Mouse (Mus musculus): ENCODE data around the gene 2010003K11Rik. TPM values are rescaled to one million over a fixed set of nuclear protein-coding genes. Genes with fewer than 3 reads are reported as not detected.

Gene 2010003K11Rik
- polyA plus RNA-seq, 1 experiment, result 128 TPM

DNA sequence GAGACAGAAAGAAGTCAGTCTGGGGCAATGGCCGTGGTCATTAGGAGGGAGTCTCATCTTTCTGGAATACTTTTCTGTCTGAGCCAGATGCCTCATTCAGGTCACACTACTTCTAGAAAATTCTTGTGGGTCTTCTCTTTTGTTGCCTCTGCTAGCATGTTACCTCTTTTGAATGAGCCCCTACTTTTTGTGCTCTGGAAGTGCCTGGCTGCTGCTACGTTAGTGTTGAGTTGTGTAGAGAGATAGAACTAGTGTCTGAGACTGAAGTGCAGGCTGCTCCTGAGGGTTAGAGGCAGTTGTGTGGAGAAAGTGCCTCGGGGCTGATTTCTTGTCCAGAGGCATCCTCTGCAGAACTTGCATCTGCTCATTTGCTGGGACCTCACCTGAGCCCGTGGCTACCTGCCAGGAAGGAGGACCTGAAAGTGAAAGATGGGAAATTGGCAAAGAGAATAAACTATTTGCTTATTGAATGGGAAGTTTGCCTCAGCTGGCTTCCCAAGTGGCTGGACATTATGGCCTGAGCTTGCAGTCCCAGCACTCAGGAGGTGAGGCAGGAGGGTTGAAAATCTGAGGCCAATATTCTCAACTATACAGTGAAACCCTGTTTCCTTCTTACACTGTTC is 15.0 kb upstream of the 2010003K11Rik start:
- Histone ChIP-seq H3K27ac (ENCODE audit: insufficient read depth, low read depth, low read length) (no peak overlapping the region), H3K27me3 (ENCODE audit: control insufficient read depth, insufficient read depth, low read length) (peaks cover 4% of the 10 kb centered on the region; the same call in 1 of the 2 replicates), H3K36me3 (ENCODE audit: control insufficient read depth, insufficient read depth, low read length) (no peaks in the 10 kb centered on the region), H3K4me3 (ENCODE audit: low read depth, low read length) (no peak overlapping the region), H3K4me1 (ENCODE audit: control insufficient read depth, insufficient read depth, insufficient read length, low read length) (peaks cover 4% of the 10 kb centered on the region; the same call in 1 of the 2 replicates)
- 55% methylated on average over 4 of the region's 4 CpGs for WGBS
- no peak for TF ChIP-seq POLR2A (IDR thresholded peaks at IDR 0.05; ENCODE audit: low read depth, low read length)
- TF ChIP-seq CTCF (IDR thresholded peaks at IDR 0.05; ENCODE audit: extremely low read depth, insufficient read length, insufficient replicate concordance, low read depth, low read length), result no peak

DNA sequence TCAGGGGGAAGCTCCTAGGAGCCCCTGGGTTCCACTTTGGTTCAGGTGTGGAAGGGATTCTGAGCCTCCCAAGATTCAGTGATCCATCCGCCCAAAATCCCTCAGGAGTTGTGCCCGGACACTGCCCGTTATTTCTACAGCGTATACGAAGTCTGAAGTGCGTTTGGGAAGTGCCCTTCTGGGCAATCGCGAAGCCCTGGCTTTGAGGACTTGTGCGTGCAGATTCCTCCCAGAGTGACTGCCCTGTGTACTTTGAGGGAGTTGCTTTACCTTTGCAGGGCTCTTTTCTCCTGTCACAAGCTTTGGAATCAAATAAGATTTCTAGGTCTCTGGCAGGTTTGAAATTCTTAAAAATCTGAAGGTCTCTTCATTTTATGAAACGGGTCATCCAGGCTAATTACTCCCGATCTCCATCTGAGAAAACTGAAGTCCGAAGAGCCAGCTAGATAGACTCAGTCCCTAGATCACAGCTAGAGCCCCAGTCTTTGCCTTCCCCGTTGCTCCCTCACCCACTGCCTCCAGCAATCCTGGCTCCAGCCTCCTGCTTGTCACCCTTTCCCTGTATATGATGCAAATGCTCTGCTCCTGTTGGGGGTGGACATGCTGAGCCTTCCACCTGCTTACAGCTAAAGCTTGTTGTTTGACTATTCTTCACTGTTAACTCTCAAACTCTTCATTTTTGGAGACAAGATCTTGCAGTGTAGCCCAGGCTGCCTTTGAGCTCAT is 12.9 kb upstream of the 2010003K11Rik start:
- WGBS, result 8% methylated on average over 13 of the region's 13 CpGs

DNA sequence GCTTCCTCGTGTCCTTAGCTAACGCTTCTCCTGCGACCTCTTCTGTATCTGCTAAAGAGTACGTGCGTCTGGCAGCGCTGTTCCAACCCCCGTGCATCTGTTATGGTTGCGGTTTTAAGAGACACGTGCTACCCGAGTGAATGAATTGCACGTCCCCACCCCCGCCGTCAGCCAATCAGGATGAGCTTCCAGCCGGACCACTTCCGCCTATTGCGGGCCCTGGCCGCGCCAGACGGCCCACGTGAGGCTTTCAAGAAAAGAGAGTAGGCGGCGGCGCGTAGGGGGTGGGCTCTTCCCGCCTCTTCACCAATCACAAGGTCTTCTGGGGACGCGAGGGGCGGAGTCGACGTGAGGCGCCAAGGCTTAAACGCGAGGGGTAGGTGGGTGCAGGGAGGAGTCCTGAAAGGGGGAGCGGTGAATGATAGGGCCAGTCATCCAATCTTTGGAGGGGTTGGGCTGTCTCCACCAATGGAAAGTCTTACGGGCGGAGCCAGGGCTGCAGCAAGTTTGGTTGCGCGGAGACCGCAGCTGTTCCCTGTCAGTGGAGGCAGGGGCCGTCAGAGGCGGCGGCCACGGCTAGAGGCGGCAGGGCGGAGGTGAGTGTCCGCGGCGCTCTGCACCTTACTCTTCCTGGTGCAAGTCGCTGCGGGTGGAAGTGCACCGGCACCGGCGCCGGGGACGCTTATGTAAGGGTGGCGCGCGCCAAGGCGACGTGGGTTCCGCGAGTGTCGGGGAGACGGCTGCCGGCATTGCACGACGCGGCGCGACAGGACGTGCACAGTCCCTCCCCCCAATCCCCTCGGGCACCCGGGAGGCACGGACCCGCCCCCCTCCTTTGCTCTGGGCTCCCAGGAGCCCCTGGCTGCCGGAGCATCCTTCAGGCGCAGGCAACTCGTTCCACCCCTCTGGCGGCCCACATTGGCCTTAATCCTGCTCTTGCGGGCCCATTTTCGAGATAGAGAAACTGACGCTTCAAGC is 11.9 kb upstream of the 2010003K11Rik start, which contains the start of gene Pcx:
Gene Pcx (plus strand): TSS at position 487 of the 978 bp plus-strand sequence.
- no peaks in the 10 kb centered on the region for H3K36me3 ChIP-seq (ENCODE audit: control insufficient read depth, insufficient read depth, low read length)
- H3K27me3 ChIP-seq (ENCODE audit: control insufficient read depth, insufficient read depth, low read length), result peaks cover 4% of the 10 kb centered on the region; the same call in 1 of the 2 replicates
- TF ChIP-seq POLR2A (IDR thresholded peaks at IDR 0.05; ENCODE audit: low read depth, low read length), result peak; percentile 92
- TF ChIP-seq CTCF (IDR thresholded peaks at IDR 0.05; ENCODE audit: extremely low read depth, insufficient read length, insufficient replicate concordance, low read depth, low read length), result no peak
- H3K4me1 ChIP-seq (ENCODE audit: control insufficient read depth, insufficient read depth, insufficient read length, low read length), result peaks cover 10% of the 10 kb centered on the region; the same call in 1 of the 2 replicates
- H3K4me3 ChIP-seq (ENCODE audit: low read depth, low read length), result peak within 1 kb of the TSS; percentile 87
- under 1% methylated on average over 82 of the region's 82 CpGs for WGBS
- H3K27ac ChIP-seq (ENCODE audit: insufficient read depth, low read depth, low read length), result no peak within 1 kb of the TSS

More for the DNA sequence above, 12.9 kb upstream of the 2010003K11Rik start:
- Histone ChIP-seq H3K4me1 (ENCODE audit: control insufficient read depth, insufficient read depth, insufficient read length, low read length) (peaks cover 10% of the 10 kb centered on the region; the same call in 1 of the 2 replicates), H3K27ac (ENCODE audit: insufficient read depth, low read depth, low read length) (no peak overlapping the region), H3K36me3 (ENCODE audit: control insufficient read depth, insufficient read depth, low read length) (no peaks in the 10 kb centered on the region), H3K4me3 (ENCODE audit: low read depth, low read length) (peak overlapping the region; percentile 87), H3K27me3 (ENCODE audit: control insufficient read depth, insufficient read depth, low read length) (peaks cover 4% of the 10 kb centered on the region; the same call in 1 of the 2 replicates)
- no peak for TF ChIP-seq POLR2A (IDR thresholded peaks at IDR 0.05; ENCODE audit: low read depth, low read length)
- no peak for TF ChIP-seq CTCF (IDR thresholded peaks at IDR 0.05; ENCODE audit: extremely low read depth, insufficient read length, insufficient replicate concordance, low read depth, low read length)

DNA sequence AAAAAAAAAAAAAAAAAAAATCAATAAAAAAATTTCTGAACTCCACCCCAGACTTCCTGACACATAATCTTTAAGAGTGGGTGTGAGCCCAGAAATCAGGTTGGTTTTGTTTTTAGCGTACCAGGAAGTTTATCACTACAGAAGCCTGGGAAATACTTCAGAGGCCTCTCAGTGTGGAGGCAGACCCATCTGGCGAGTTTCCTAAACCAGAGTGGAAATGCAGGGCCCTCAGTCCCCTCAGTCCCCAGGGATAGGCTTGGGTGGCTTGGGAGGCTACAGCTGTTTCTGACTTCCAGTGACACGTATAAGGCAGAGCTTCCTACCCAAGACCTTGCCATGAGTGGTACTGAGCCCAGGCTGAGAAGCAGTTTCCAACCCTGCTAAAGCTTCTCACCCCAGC is 9.4 kb upstream of the 2010003K11Rik start:
- Histone ChIP-seq H3K27me3 (ENCODE audit: control insufficient read depth, insufficient read depth, low read length) (peaks cover 4% of the 10 kb centered on the region; the same call in 1 of the 2 replicates), H3K36me3 (ENCODE audit: control insufficient read depth, insufficient read depth, low read length) (no peaks in the 10 kb centered on the region), H3K4me3 (ENCODE audit: low read depth, low read length) (no peak overlapping the region), H3K27ac (ENCODE audit: insufficient read depth, low read depth, low read length) (peak overlapping the region; percentile 44; the same call in 1 of the 2 replicates), H3K4me1 (ENCODE audit: control insufficient read depth, insufficient read depth, insufficient read length, low read length) (peaks cover 7% of the 10 kb centered on the region; the same call in 1 of the 2 replicates)
- WGBS, result 27% methylated on average over 3 of the region's 3 CpGs
- TF ChIP-seq POLR2A (IDR thresholded peaks at IDR 0.05; ENCODE audit: low read depth, low read length), result no peak
- TF ChIP-seq CTCF (IDR thresholded peaks at IDR 0.05; ENCODE audit: extremely low read depth, insufficient read length, insufficient replicate concordance, low read depth, low read length), result no peak

DNA sequence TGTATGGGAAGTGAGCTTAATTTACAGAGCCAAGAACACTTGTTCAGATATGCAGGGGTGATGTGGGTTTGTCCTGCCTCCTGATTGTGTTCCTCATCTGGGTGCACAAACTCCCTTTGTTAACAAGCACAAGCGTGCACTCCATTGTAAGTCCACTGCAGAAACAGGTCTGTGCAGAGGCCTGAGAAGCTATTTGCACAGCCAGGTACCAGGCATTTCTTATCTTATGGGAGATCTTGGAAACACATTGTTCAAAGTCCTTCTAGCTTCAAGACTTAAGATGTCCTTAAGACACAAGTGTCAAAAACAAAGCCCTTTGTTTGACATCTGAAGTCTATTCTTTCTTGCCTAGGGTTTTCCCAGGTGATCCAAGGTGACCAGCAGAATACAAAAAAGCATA is 6.4 kb upstream of the 2010003K11Rik start:
- 91% methylated on average over 1 of the region's 1 CpGs for WGBS
- no peak overlapping the region for H3K27ac ChIP-seq (ENCODE audit: insufficient read depth, low read depth, low read length)

DNA sequence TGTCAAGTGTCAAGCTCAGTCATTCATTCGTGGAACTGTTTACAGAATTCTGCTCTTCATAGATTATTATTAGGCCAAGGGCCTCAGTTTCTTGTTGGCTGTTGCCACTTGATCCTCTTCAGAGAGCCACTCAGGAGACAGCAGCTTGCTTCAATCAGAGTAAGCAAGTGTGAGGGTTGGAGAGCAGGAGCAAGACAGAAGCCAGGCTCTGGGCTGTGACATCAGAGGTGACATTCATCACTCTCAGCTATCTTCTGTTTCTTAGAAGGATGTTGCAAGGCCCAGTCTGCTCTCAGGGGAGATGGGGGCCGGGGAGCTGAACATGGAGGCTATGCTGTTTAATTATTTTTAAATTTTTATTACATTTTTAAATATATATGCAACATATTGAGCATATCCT is 4.3 kb upstream of the 2010003K11Rik start:
- 72% methylated on average over 2 of the region's 2 CpGs for WGBS
- H3K27me3 ChIP-seq (ENCODE audit: control insufficient read depth, insufficient read depth, low read length), result no peaks in the 10 kb centered on the region
- H3K36me3 ChIP-seq (ENCODE audit: control insufficient read depth, insufficient read depth, low read length), result no peaks in the 10 kb centered on the region
- no peak overlapping the region for H3K4me3 ChIP-seq (ENCODE audit: low read depth, low read length)
- H3K27ac ChIP-seq (ENCODE audit: insufficient read depth, low read depth, low read length), result no peak overlapping the region
- H3K4me1 ChIP-seq (ENCODE audit: control insufficient read depth, insufficient read depth, insufficient read length, low read length), result peaks cover 11% of the 10 kb centered on the region; the same call in 1 of the 2 replicates
- TF ChIP-seq POLR2A (IDR thresholded peaks at IDR 0.05; ENCODE audit: low read depth, low read length), result no peak

More for the DNA sequence above, 6.4 kb upstream of the 2010003K11Rik start:
- H3K36me3 ChIP-seq (ENCODE audit: control insufficient read depth, insufficient read depth, low read length), result no peaks in the 10 kb centered on the region
- no peaks in the 10 kb centered on the region for H3K27me3 ChIP-seq (ENCODE audit: control insufficient read depth, insufficient read depth, low read length)
- TF ChIP-seq CTCF (IDR thresholded peaks at IDR 0.05; ENCODE audit: extremely low read depth, insufficient read length, insufficient replicate concordance, low read depth, low read length) (no peak), POLR2A (IDR thresholded peaks at IDR 0.05; ENCODE audit: low read depth, low read length) (no peak)
- H3K4me3 ChIP-seq (ENCODE audit: low read depth, low read length), result no peak overlapping the region
- peaks cover 7% of the 10 kb centered on the region; the same call in 1 of the 2 replicates for H3K4me1 ChIP-seq (ENCODE audit: control insufficient read depth, insufficient read depth, insufficient read length, low read length)
